In the genomic region with DNA sequence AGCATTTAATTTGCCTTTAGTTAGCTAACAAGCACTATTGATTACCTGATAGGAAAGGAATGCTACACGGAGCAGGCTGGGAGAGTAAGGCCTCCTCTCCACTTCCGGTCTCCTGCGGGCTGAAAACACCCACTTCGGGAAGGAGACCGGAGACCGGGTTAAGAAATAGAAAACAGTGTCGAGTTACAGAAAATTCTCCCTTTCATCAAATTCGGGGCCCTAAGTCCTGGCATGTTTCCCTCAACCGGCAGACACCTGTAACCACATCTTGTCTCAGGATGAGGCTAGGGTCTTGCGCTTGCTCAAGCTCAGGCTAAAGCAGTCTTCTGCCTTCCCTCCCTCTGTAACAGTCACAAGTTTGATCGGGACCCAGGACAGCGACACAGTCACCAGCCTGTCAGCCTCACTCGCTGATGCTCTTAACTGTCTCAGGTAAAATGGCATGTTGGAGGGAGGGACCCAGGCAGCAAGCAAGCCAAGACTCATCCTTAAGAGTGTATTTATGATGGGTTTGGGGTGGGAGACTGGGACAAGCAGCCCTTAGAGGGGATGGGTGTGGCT, we compare ENCODE assay signal across 12 mouse cellular contexts. TPM values are rescaled to one million over a fixed set of nuclear protein-coding genes. Genes with fewer than 3 reads are reported as not detected.
DNase-seq lines count a peak whose midpoint lies in the region; ATAC-seq lines count a peak whose summit lies in the region.
"Had no signal": no experiment of that assay in that cellular context is flagged by ENCODE, and none has a peak within 500 bp of the region (broad histone marks: within the 10 kb centered on the region; RNA-seq: fewer than 3 reads in every experiment).

No protein-coding gene starts in this region.

- H3K9ac ChIP-seq in embryonic facial prominence, embryonic 15.5 days: no peak overlapping the region
- H3K9ac ChIP-seq in limb, embryonic 11.5 days (ENCODE audit: low read length): no peak overlapping the region
- H3K9ac ChIP-seq in neural tube, embryonic 15.5 days (replicated peaks): no peak overlapping the region
- H3K9ac ChIP-seq: liver, embryonic 15.5 days had no signal

- no peaks in the 10 kb centered on the region for H3K9me3 ChIP-seq in embryonic facial prominence, embryonic 15.5 days (replicated peaks)
- H3K9me3 ChIP-seq in limb, embryonic 11.5 days (ENCODE audit: control insufficient read depth, low read length): no peaks in the 10 kb centered on the region
- no peaks in the 10 kb centered on the region for H3K9me3 ChIP-seq in neural tube, embryonic 15.5 days (replicated peaks)

- H3K4me3 ChIP-seq in embryonic facial prominence, embryonic 15.5 days (replicated peaks): no peak overlapping the region
- H3K4me3 ChIP-seq in limb, embryonic 11.5 days (ENCODE audit: low read depth, low read length): no peak overlapping the region
- no peak overlapping the region for H3K4me3 ChIP-seq in neural tube, embryonic 15.5 days (replicated peaks)
- H3K4me3 ChIP-seq: layer of hippocampus, adult 2 months; liver, embryonic 15.5 days had no signal

- no peaks in the 10 kb centered on the region for H3K36me3 ChIP-seq in embryonic facial prominence, embryonic 15.5 days
- no peaks in the 10 kb centered on the region for H3K36me3 ChIP-seq in limb, embryonic 11.5 days (ENCODE audit: control insufficient read depth, insufficient read depth, low read length)
- H3K36me3 ChIP-seq in neural tube, embryonic 15.5 days: no peaks in the 10 kb centered on the region
- H3K36me3 ChIP-seq: liver, embryonic 15.5 days had no signal

- H3K27ac ChIP-seq in embryonic facial prominence, embryonic 15.5 days (replicated peaks): no peak overlapping the region
- H3K27ac ChIP-seq in limb, embryonic 11.5 days (replicated peaks; ENCODE audit: low read depth, low read length): no peak overlapping the region
- H3K27ac ChIP-seq in neural tube, embryonic 15.5 days (replicated peaks): no peak overlapping the region
- H3K27ac ChIP-seq: layer of hippocampus, adult 2 months; liver, embryonic 15.5 days had no signal

- peaks cover 54% of the 10 kb centered on the region for H3K27me3 ChIP-seq in embryonic facial prominence, embryonic 15.5 days
- peaks cover 40% of the 10 kb centered on the region for H3K27me3 ChIP-seq in limb, embryonic 11.5 days (ENCODE audit: control insufficient read depth, insufficient read depth, low read length)
- H3K27me3 ChIP-seq in neural tube, embryonic 15.5 days (replicated peaks): peaks cover 35% of the 10 kb centered on the region

- peak overlapping the region; percentile 27; the same call in 1 of the 2 replicates for H3K4me2 ChIP-seq in embryonic facial prominence, embryonic 15.5 days (replicated peaks)
- H3K4me2 ChIP-seq in limb, embryonic 11.5 days (ENCODE audit: low read depth, severe bottlenecking): peak overlapping the region; percentile 3; the same call in 1 of the 2 replicates
- peak overlapping the region; percentile 29 for H3K4me2 ChIP-seq in neural tube, embryonic 15.5 days
- H3K4me2 ChIP-seq: liver, embryonic 15.5 days had no signal

- DNase-seq in retina, postnatal 1 day: peak; percentile 15
- no peak for DNase-seq in retina, embryonic 14.5 days (ENCODE audit: low spot score)
- peak; percentile 52 for DNase-seq in limb, embryonic 11.5 days (ENCODE audit: low spot score)
- no peak for DNase-seq in frontal cortex, postnatal 10 days (ENCODE audit: low spot score in 2 of 2)
- no peak for DNase-seq in ovary, adult 18-20 months (ENCODE audit: low spot score)
- DNase-seq: heart, adult 11 months had no signal

- H3K4me1 ChIP-seq in embryonic facial prominence, embryonic 15.5 days: peaks cover 6% of the 10 kb centered on the region
- peaks cover 4% of the 10 kb centered on the region for H3K4me1 ChIP-seq in limb, embryonic 11.5 days (ENCODE audit: control insufficient read depth, insufficient read depth, low read length)
- H3K4me1 ChIP-seq in neural tube, embryonic 15.5 days: peaks cover 36% of the 10 kb centered on the region
- H3K4me1 ChIP-seq: liver, embryonic 15.5 days had no signal

- no peak for ATAC-seq in embryonic facial prominence, embryonic 15.5 days (ENCODE audit: insufficient number of reproducible peaks, low FRiP score, low TSS enrichment, low read depth)
- ATAC-seq in limb, embryonic 11.5 days (ENCODE audit: insufficient number of reproducible peaks, low FRiP score, low TSS enrichment, low read depth): no peak
- ATAC-seq in neural tube, embryonic 15.5 days (ENCODE audit: low FRiP score): no peak
- ATAC-seq in megakaryocyte, adult 5-6 weeks (ENCODE audit: poor library complexity, severe bottlenecking): no peak

- WGBS in embryonic facial prominence, embryonic 15.5 days: under 1% methylated on average over 13 of the region's 13 CpGs
- 3% methylated on average over 13 of the region's 13 CpGs for WGBS in limb, embryonic 11.5 days
- WGBS in neural tube, embryonic 15.5 days: 7% methylated on average over 13 of the region's 13 CpGs

RNA-seq across cellular contexts. Expression of gene Efcab6, which starts 5.0 kb away (rescaled TPM):
- polyA plus RNA-seq in embryonic facial prominence, embryonic 15.5 days (2015; fragmentation: Nextera tagmentation; extraction: Ambion mirVana): 0.85 and 1.3 TPM in 2 replicates
- polyA plus RNA-seq in limb, embryonic 11.5 days (2014; fragmentation: Nextera tagmentation; extraction: Ambion mirVana): not detected in 2 replicates
- 0.82 TPM in 2 replicates for polyA plus RNA-seq in neural tube, embryonic 15.5 days (2015; fragmentation: Nextera tagmentation; extraction: Ambion mirVana)
- not detected in 2 replicates for total RNA-seq in megakaryocyte, adult 5-6 weeks (2015)
- not detected in 2 replicates for total RNA-seq in megakaryocyte, adult 5-6 weeks (2017)
- total RNA-seq: MEL had no signal
- polyA plus RNA-seq: liver, embryonic 15.5 days had no signal

RNA-seq across cellular contexts. Expression of gene Sult4a1, which starts 35.4 kb away (rescaled TPM):
- 6.2 and 8.7 TPM in 2 replicates for polyA plus RNA-seq in embryonic facial prominence, embryonic 15.5 days (2015; fragmentation: Nextera tagmentation; extraction: Ambion mirVana)
- polyA plus RNA-seq in limb, embryonic 11.5 days (2014; fragmentation: Nextera tagmentation; extraction: Ambion mirVana): 0.95 and 1.1 TPM in 2 replicates
- polyA plus RNA-seq in neural tube, embryonic 15.5 days (2015; fragmentation: Nextera tagmentation; extraction: Ambion mirVana): 130 and 150 TPM in 2 replicates
- total RNA-seq in megakaryocyte, adult 5-6 weeks (2015): not detected in 2 replicates
- total RNA-seq in megakaryocyte, adult 5-6 weeks (2017): not detected in 2 replicates
- total RNA-seq: MEL had no signal

RNA-seq across cellular contexts. Expression of gene Pnpla5, which starts 52.8 kb away (rescaled TPM):
- polyA plus RNA-seq in embryonic facial prominence, embryonic 15.5 days (2015; fragmentation: Nextera tagmentation; extraction: Ambion mirVana): 0.08 TPM in 1 of 2 replicates, not detected in the other
- polyA plus RNA-seq in limb, embryonic 11.5 days (2014; fragmentation: Nextera tagmentation; extraction: Ambion mirVana): not detected in 2 replicates
- not detected in 2 replicates for polyA plus RNA-seq in neural tube, embryonic 15.5 days (2015; fragmentation: Nextera tagmentation; extraction: Ambion mirVana)
- not detected in 2 replicates for total RNA-seq in megakaryocyte, adult 5-6 weeks (2015)
- total RNA-seq in megakaryocyte, adult 5-6 weeks (2017): not detected in 2 replicates
- total RNA-seq: layer of hippocampus, adult 2 months; MEL had no signal
- polyA plus RNA-seq: liver, embryonic 15.5 days had no signal

Comparison
In these comparisons a context has a peak if more than half of its experiments do, and no peak if none do; other contexts are left out.
1. DNase-seq: peak in retina, postnatal 1 day (single experiment) and limb, embryonic 11.5 days (single experiment); none in retina, embryonic 14.5 days (single experiment), frontal cortex, postnatal 10 days (0 of 2) and ovary, adult 18-20 months (single experiment).
2. RNA of gene Sult4a1, which starts 35.4 kb away (polyA plus RNA-seq): 130 to 150 TPM in neural tube, embryonic 15.5 days; 6.2 to 8.7 TPM in embryonic facial prominence, embryonic 15.5 days and 0.95 to 1.1 TPM in limb, embryonic 11.5 days; every median in the first group is over 10 times any median in the second.
3. Peak in every context shown above with its lines, with median percentiles within 50 percentile points of each other: H3K4me2 ChIP-seq.